Mouse (Mus musculus) 416B (cell line): Measurements from ENCODE around the gene Rab26.

Source experiments
- DNase-seq: peaks from one replicate; pipeline ENCODE4 v3.0.0; 2011; ENCODE audit warnings: low read depth

Rab26 gene

GRCm38 (mm10) chr17:24507806-24508460 is 26.1 kb downstream of the Rab26 start:
- DNase-seq, result no peak

GRCm38 (mm10) chr17:24507129-24507664 is 26.8 kb downstream of the Rab26 start:
- no peak for DNase-seq

GRCm38 (mm10) chr17:24506332-24507070 is 27.5 kb downstream of the Rab26 start:
- no peak for DNase-seq

- no peak for DNase-seq
Observed at GRCm38 (mm10) chr17:24505286-24505955, 28.6 kb downstream of the Rab26 start.

- no peak for DNase-seq
Observed at GRCm38 (mm10) chr17:24504085-24504484, 29.9 kb downstream of the Rab26 start.

- DNase-seq, result peak; percentile 24
Observed at GRCm38 (mm10) chr17:24502208-24502607, 31.8 kb downstream of the Rab26 start.

GRCm38 (mm10) chr17:24496026-24496425 is 38.0 kb downstream of the Rab26 start:
- DNase-seq, result no peak

- DNase-seq, result no peak
Observed at GRCm38 (mm10) chr17:24495443-24495842, 38.6 kb downstream of the Rab26 start.

- peak; percentile 78 for DNase-seq
Observed at GRCm38 (mm10) chr17:24494627-24495335, 39.2 kb downstream of the Rab26 start.

GRCm38 (mm10) chr17:24490399-24490798 is 43.6 kb downstream of the Rab26 start:
- no peak for DNase-seq

GRCm38 (mm10) chr17:24489265-24490030 is 44.6 kb downstream of the Rab26 start:
- no peak for DNase-seq

- DNase-seq, result no peak
Observed at GRCm38 (mm10) chr17:24488662-24489264, 45.2 kb downstream of the Rab26 start.

GRCm38 (mm10) chr17:24488186-24488661 is 45.8 kb downstream of the Rab26 start, which contains the start of gene Caskin1:
TSS of gene Caskin1 (plus strand) at chr17:24488601.
- no peak for DNase-seq

GRCm38 (mm10) chr17:24485090-24485860 is 48.7 kb downstream of the Rab26 start:
- no peak for DNase-seq

GRCm38 (mm10) chr17:24483495-24483894 is 50.5 kb downstream of the Rab26 start:
- DNase-seq, result no peak

GRCm38 (mm10) chr17:24481027-24481815 is 52.8 kb downstream of the Rab26 start:
- DNase-seq, result no peak

- DNase-seq, result peak; percentile 76
Observed at GRCm38 (mm10) chr17:24480201-24480826, 53.7 kb downstream of the Rab26 start.

GRCm38 (mm10) chr17:24479431-24479830 is 54.6 kb downstream of the Rab26 start:
- DNase-seq, result no peak
